8 mouse cellular contexts compared by ENCODE assay signal in the genomic region with DNA sequence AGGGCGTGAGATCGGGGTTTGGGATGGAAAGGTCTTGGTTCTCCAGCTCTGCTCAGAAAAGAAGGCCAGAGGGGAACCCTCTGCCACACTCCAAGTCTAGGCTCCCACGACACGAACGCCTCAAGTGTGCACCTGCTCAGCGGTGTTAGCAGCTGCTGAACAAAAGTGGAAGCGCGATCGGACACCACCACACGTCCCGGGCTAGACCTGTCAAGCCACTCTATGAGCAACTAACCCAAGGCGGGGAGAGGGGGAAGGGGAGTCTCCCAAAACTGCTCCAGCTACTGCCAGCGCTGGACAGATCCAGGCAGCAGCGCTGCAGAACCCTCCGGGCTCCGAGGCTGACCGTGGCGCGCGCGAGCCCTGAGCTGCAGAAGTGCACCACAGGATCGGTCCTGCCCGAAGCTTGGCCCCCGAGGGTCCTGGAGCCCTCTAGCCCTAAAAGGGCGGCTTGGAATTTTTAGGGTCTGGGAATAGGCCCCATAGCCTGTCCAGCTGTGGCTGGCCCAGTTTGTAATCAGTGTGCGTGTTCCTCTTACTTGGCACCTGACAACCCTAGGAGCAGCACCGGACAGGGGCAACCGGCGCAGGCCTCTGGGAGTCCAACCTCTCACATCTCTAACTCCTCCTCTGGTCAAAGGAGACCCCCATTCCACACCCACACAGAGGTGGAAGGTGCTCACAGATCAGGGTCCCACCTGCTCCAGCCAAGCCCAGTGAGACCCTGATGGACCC. TPM values are rescaled to one million over a fixed set of nuclear protein-coding genes. Genes with fewer than 3 reads are reported as not detected.
DNase-seq lines count a peak whose midpoint lies in the region; ATAC-seq and TF ChIP-seq lines count a peak whose summit lies in the region.

No protein-coding gene starts in this region.

- H3K4me1 ChIP-seq in heart, embryonic 15.5 days (replicated peaks): peaks cover 23% of the 10 kb centered on the region
- H3K4me1 ChIP-seq in forebrain, embryonic 11.5 days (replicated peaks; ENCODE audit: control insufficient read depth, insufficient read depth, low read length): peaks cover 8% of the 10 kb centered on the region; the same call in 1 of the 2 replicates
- H3K4me1 ChIP-seq in limb, embryonic 12.5 days (replicated peaks): peaks cover 16% of the 10 kb centered on the region
- no peaks in the 10 kb centered on the region for H3K4me1 ChIP-seq in lung, postnatal 0 days (ENCODE audit: insufficient read depth, low read depth, low read length)

- no peak overlapping the region for H3K27ac ChIP-seq in heart, embryonic 15.5 days
- H3K27ac ChIP-seq in forebrain, embryonic 11.5 days (ENCODE audit: low read depth, low read length): no peak overlapping the region
- no peak overlapping the region for H3K27ac ChIP-seq in limb, embryonic 12.5 days
- H3K27ac ChIP-seq in lung, postnatal 0 days (ENCODE audit: low read length): no peak overlapping the region

- WGBS in heart, embryonic 15.5 days: 4% methylated on average over 29 of the region's 29 CpGs
- 2% methylated on average over 29 of the region's 29 CpGs for WGBS in forebrain, embryonic 11.5 days
- 6% methylated on average over 29 of the region's 29 CpGs for WGBS in limb, embryonic 12.5 days
- WGBS in lung, postnatal 0 days: 3% methylated on average over 28 of the region's 29 CpGs

- no peak overlapping the region for H3K9ac ChIP-seq in heart, embryonic 15.5 days
- H3K9ac ChIP-seq in forebrain, embryonic 11.5 days (ENCODE audit: low read length): no peak overlapping the region; the same call in 1 of the 2 replicates
- no peak overlapping the region for H3K9ac ChIP-seq in limb, embryonic 12.5 days (replicated peaks)
- no peak overlapping the region for H3K9ac ChIP-seq in lung, postnatal 0 days (replicated peaks; ENCODE audit: low read depth)

- TF ChIP-seq CTCF in lung, postnatal 0 days (IDR thresholded peaks at IDR 0.05): no peak

- no peaks in the 10 kb centered on the region for H3K9me3 ChIP-seq in heart, embryonic 15.5 days (replicated peaks)
- H3K9me3 ChIP-seq in forebrain, embryonic 11.5 days (ENCODE audit: control insufficient read depth, low read length): no peaks in the 10 kb centered on the region
- H3K9me3 ChIP-seq in limb, embryonic 12.5 days: no peaks in the 10 kb centered on the region
- H3K9me3 ChIP-seq in lung, postnatal 0 days (ENCODE audit: low read length): no peaks in the 10 kb centered on the region

- ATAC-seq in heart, embryonic 15.5 days (replicated peaks; ENCODE audit: insufficient number of reproducible peaks, insufficient read depth, low FRiP score, low read depth): no peak
- ATAC-seq in forebrain, embryonic 11.5 days (replicated peaks; ENCODE audit: low FRiP score): no peak
- 0 out of 2 replicates have a peak, but pooled peaks have one; percentile 26 for ATAC-seq in limb, embryonic 12.5 days (ENCODE audit: insufficient number of reproducible peaks, insufficient read depth, low FRiP score, low TSS enrichment, low read depth)
- ATAC-seq in lung, postnatal 0 days: no peak

- no peak for TF ChIP-seq EP300 in lung, postnatal 0 days (IDR thresholded peaks at IDR 0.05)

- no peak for DNase-seq in heart, adult 18-20 months
- DNase-seq in brain, adult 2 months (ENCODE audit: low read depth, low spot score): peak; percentile 65
- DNase-seq in forebrain, embryonic 11.5 days (ENCODE audit: low spot score): peak; percentile 63
- peak; percentile 59 for DNase-seq in right cerebral cortex, adult 18-20 months
- DNase-seq in spleen, postnatal 14 days (ENCODE audit: low spot score in 2 of 2): no peak
- no peak for DNase-seq in lung, postnatal 0 days (ENCODE audit: low spot score)

- H3K27me3 ChIP-seq in heart, embryonic 15.5 days: peaks cover 92% of the 10 kb centered on the region
- peaks cover 49% of the 10 kb centered on the region for H3K27me3 ChIP-seq in forebrain, embryonic 11.5 days (ENCODE audit: control insufficient read depth, insufficient read depth, low read length)
- H3K27me3 ChIP-seq in limb, embryonic 12.5 days: peaks cover 90% of the 10 kb centered on the region
- peaks cover 55% of the 10 kb centered on the region for H3K27me3 ChIP-seq in lung, postnatal 0 days (replicated peaks; ENCODE audit: insufficient read depth, low read length)

- no peaks in the 10 kb centered on the region for H3K36me3 ChIP-seq in heart, embryonic 15.5 days
- H3K36me3 ChIP-seq in forebrain, embryonic 11.5 days (ENCODE audit: control insufficient read depth, insufficient read depth, low read length): no peaks in the 10 kb centered on the region
- no peaks in the 10 kb centered on the region for H3K36me3 ChIP-seq in limb, embryonic 12.5 days
- no peaks in the 10 kb centered on the region for H3K36me3 ChIP-seq in lung, postnatal 0 days (ENCODE audit: insufficient read depth, low read length)

- peak overlapping the region; percentile 51; the same call in 1 of the 2 replicates for H3K4me3 ChIP-seq in heart, embryonic 15.5 days
- peak overlapping the region; percentile 3; the same call in 1 of the 2 replicates for H3K4me3 ChIP-seq in forebrain, embryonic 11.5 days (ENCODE audit: low read depth, low read length)
- peak overlapping the region; percentile 55 for H3K4me3 ChIP-seq in limb, embryonic 12.5 days (replicated peaks)
- H3K4me3 ChIP-seq in lung, postnatal 0 days (ENCODE audit: low read depth, low read length): no peak overlapping the region

- peak overlapping the region; percentile 83 for H3K4me2 ChIP-seq in heart, embryonic 15.5 days
- peak overlapping the region; percentile 93; the same call in 1 of the 2 replicates for H3K4me2 ChIP-seq in forebrain, embryonic 11.5 days (ENCODE audit: low read depth, low read length, severe bottlenecking)
- peak overlapping the region; percentile 6; the same call in 1 of the 2 replicates for H3K4me2 ChIP-seq in limb, embryonic 12.5 days
- no peak overlapping the region for H3K4me2 ChIP-seq in lung, postnatal 0 days (replicated peaks; ENCODE audit: low read depth, low read length)

RNA-seq across cellular contexts. Expression of gene Gabbr2, which starts 1.2 kb away (rescaled TPM):
- polyA plus RNA-seq in heart, embryonic 15.5 days (2015; fragmentation: Nextera tagmentation; extraction: Ambion mirVana): 0.04 and 0.06 TPM in 2 replicates
- not detected for total RNA-seq in heart, adult 18-20 months (2021)
- 0.27 and 0.52 TPM in 2 replicates for polyA plus RNA-seq in forebrain, embryonic 11.5 days (2014; fragmentation: Nextera tagmentation; extraction: Ambion mirVana)
- 0.08 TPM in 2 replicates for polyA plus RNA-seq in limb, embryonic 12.5 days (2016; fragmentation: Nextera tagmentation; extraction: Ambion mirVana)
- polyA plus RNA-seq in lung, postnatal 0 days (2015; fragmentation: Nextera tagmentation; extraction: Ambion mirVana): 0.02 TPM in 1 of 2 replicates, not detected in the other

Comparison
In these comparisons a context has a peak if more than half of its experiments do, and no peak if none do; other contexts are left out.
1. DNase-seq: peak in brain, adult 2 months (single experiment), forebrain, embryonic 11.5 days (single experiment) and right cerebral cortex, adult 18-20 months (single experiment); none in heart, adult 18-20 months (0 of 2), spleen, postnatal 14 days (0 of 2) and lung, postnatal 0 days (single experiment).